Mouse (Mus musculus) forebrain, postnatal 0 days (tissue): ENCODE measurements around the gene Hpse2. TPM values are rescaled to one million over a fixed set of nuclear protein-coding genes. Genes with fewer than 3 reads are reported as not detected.

Source experiments
- ATAC-seq: fragments of 200-750 bp; cut with Nextera tagmentation; 2 replicates; pipeline ENCODE4 v1.8.0; 2017; ENCODE audit warnings: mild to moderate bottlenecking, moderate library complexity
- DNase-seq: peaks from one replicate; pipeline ENCODE4 v3.0.0-alpha.2; 2015
- H3K27ac ChIP-seq: fragments of 300-500 bp; sonication (generic); 2 replicates; pipeline ENCODE4 v1.5.1; 2014; ENCODE audit warnings: low read depth, mild to moderate bottlenecking, antibody characterized with exemption, low read length, moderate library complexity, mixed read lengths
- H3K27me3 ChIP-seq: fragments of 300-500 bp; sonication (generic); 2 replicates; pipeline ENCODE4 v1.6.1; 2014; ENCODE audit warnings: mild to moderate bottlenecking, low read length, mixed read lengths; ENCODE audit not compliant: insufficient read depth
- H3K36me3 ChIP-seq: fragments of 300-500 bp; sonication (generic); 2 replicates; pipeline ENCODE4 v1.6.1; 2014; ENCODE audit warnings: mild to moderate bottlenecking, moderate library complexity; ENCODE audit not compliant: insufficient read depth
- H3K4me1 ChIP-seq: fragments of 300-500 bp; sonication (generic); 2 replicates; pipeline ENCODE4 v1.6.1; 2014; ENCODE audit warnings: antibody characterized with exemption; ENCODE audit not compliant: insufficient read depth
- H3K4me2 ChIP-seq: fragments of 300-500 bp; sonication (generic); 2 replicates; pipeline ENCODE4 v1.6.1; 2014; ENCODE audit warnings: low read depth, mild to moderate bottlenecking, moderate library complexity
- H3K4me3 ChIP-seq: fragments of 300-500 bp; sonication (generic); 2 replicates; pipeline ENCODE4 v1.5.1; 2014; ENCODE audit warnings: low read depth, low read length, mixed read lengths
- H3K9ac ChIP-seq: fragments of 300-500 bp; sonication (generic); 2 replicates; pipeline ENCODE4 v1.6.1; 2014; ENCODE audit warnings: mild to moderate bottlenecking
- H3K9me3 ChIP-seq: fragments of 300-500 bp; sonication (generic); 2 replicates; pipeline ENCODE4 v1.6.1; 2016; ENCODE audit warnings: low read length
- CTCF ChIP-seq: sonication (generic); IDR thresholded peaks from 2 replicates; pipeline ENCODE4 v1.5.1; 2016; ENCODE audit warnings: antibody characterized with exemption, control low read depth, low read depth
- WGBS: fragments of 180-500 bp; shearing (Covaris S2); extraction: QIAGEN DNeasy Blood & Tissue Kit; methylation state at CpG from one replicate; pipeline ENCODE4 v1.1.7; 2014; 5-methylcytosine and 5-hydroxymethylcytosine counted together
- polyA plus RNA-seq: library from polyadenylated mRNA; unstranded; fragments of >200 nt; fragmentation: Nextera tagmentation; extraction: Ambion mirVana; gene quantifications from 2 replicates; pipeline ENCODE4 v1.2.1, GENCODE M21; 2015
- total RNA-seq: library from RNA; depleted of rRNA; stranded (reverse); fragments of >200 nt; gene quantifications from 2 replicates; pipeline ENCODE4 v1.2.3, GENCODE M21; 2014

Hpse2 gene
- total and polyA plus RNA-seq, 2 experiments from 2014 or later = 0.34 to 0.57 TPM

- Histone ChIP-seq H3K27me3 (no peaks in the 10 kb centered on the region), H3K4me3 (no peak overlapping the region), H3K4me1 (peaks cover 21% of the 10 kb centered on the region), H3K9ac (no peak overlapping the region), H3K27ac (0 out of 2 replicates have a peak overlapping the region, but pooled peaks have one; percentile 35), H3K9me3 (no peaks in the 10 kb centered on the region), H3K36me3 (no peaks in the 10 kb centered on the region), H3K4me2 (no peak overlapping the region)
- DNase-seq (peak; percentile 32), ATAC-seq (peak; percentile 58)
- 33% methylated on average over 6 of the region's 6 CpGs for WGBS
- TF ChIP-seq CTCF = no peak
These were observed 485.6 kb downstream of the Hpse2 start for GRCm38 (mm10) chr19:42902410-42903021.

- no peak for ATAC-seq
- Histone ChIP-seq H3K4me1 (no peaks in the 10 kb centered on the region), H3K36me3 (no peaks in the 10 kb centered on the region), H3K9me3 (no peaks in the 10 kb centered on the region), H3K4me3 (no peak overlapping the region), H3K4me2 (no peak overlapping the region), H3K27ac (no peak overlapping the region), H3K9ac (no peak overlapping the region), H3K27me3 (no peaks in the 10 kb centered on the region)
- TF ChIP-seq CTCF = no peak
- 65% methylated on average over 5 of the region's 5 CpGs for WGBS
- no peak for DNase-seq
These were observed 496.6 kb downstream of the Hpse2 start for GRCm38 (mm10) chr19:42891599-42891998.

- Histone ChIP-seq H3K27me3 (no peaks in the 10 kb centered on the region), H3K4me1 (no peaks in the 10 kb centered on the region), H3K9ac (no peak overlapping the region), H3K27ac (no peak overlapping the region), H3K9me3 (no peaks in the 10 kb centered on the region), H3K36me3 (no peaks in the 10 kb centered on the region), H3K4me2 (no peak overlapping the region), H3K4me3 (no peak overlapping the region)
- no peak for TF ChIP-seq CTCF
- ATAC-seq (no peak), DNase-seq (no peak)
- 81% methylated on average over 4 of the region's 4 CpGs for WGBS
These were observed 510.5 kb downstream of the Hpse2 start for GRCm38 (mm10) chr19:42877653-42878052.

GRCm38 (mm10) chr19:42876563-42876962 is 511.6 kb downstream of the Hpse2 start:
- no peak for ATAC-seq
- Histone ChIP-seq H3K27me3 (no peaks in the 10 kb centered on the region), H3K4me2 (no peak overlapping the region), H3K27ac (no peak overlapping the region), H3K36me3 (no peaks in the 10 kb centered on the region), H3K4me1 (no peaks in the 10 kb centered on the region), H3K4me3 (no peak overlapping the region), H3K9ac (no peak overlapping the region), H3K9me3 (no peaks in the 10 kb centered on the region)
- DNase-seq = no peak
- TF ChIP-seq CTCF = no peak
- 74% methylated on average over 4 of the region's 4 CpGs for WGBS

GRCm38 (mm10) chr19:42869663-42870530 is 518.3 kb downstream of the Hpse2 start:
- Histone ChIP-seq H3K9ac (no peak overlapping the region), H3K27me3 (no peaks in the 10 kb centered on the region), H3K27ac (no peak overlapping the region), H3K4me1 (no peaks in the 10 kb centered on the region), H3K36me3 (no peaks in the 10 kb centered on the region), H3K9me3 (no peaks in the 10 kb centered on the region), H3K4me3 (no peak overlapping the region), H3K4me2 (no peak overlapping the region)
- no peak for ATAC-seq
- no peak for DNase-seq
- no peak for TF ChIP-seq CTCF
- 83% methylated on average over 8 of the region's 8 CpGs for WGBS

GRCm38 (mm10) chr19:42868958-42869662 is 519.0 kb downstream of the Hpse2 start:
- Histone ChIP-seq H3K4me3 (no peak overlapping the region), H3K27ac (no peak overlapping the region), H3K9me3 (no peaks in the 10 kb centered on the region), H3K4me1 (no peaks in the 10 kb centered on the region), H3K9ac (no peak overlapping the region), H3K36me3 (no peaks in the 10 kb centered on the region), H3K4me2 (no peak overlapping the region), H3K27me3 (no peaks in the 10 kb centered on the region)
- DNase-seq (no peak), ATAC-seq (no peak)
- 65% methylated on average over 3 of the region's 3 CpGs for WGBS
- no peak for TF ChIP-seq CTCF

- H3K27me3 ChIP-seq = no peaks in the 10 kb centered on the region
- H3K4me3 ChIP-seq = no peak overlapping the region
- no peak overlapping the region for H3K27ac ChIP-seq
- H3K9me3 ChIP-seq = no peaks in the 10 kb centered on the region
- no peaks in the 10 kb centered on the region for H3K4me1 ChIP-seq
- no peak overlapping the region for H3K9ac ChIP-seq
- 54% methylated on average over 3 of the region's 3 CpGs for WGBS
- no peak for ATAC-seq
- H3K4me2 ChIP-seq = no peak overlapping the region
- no peak for DNase-seq
- TF ChIP-seq CTCF = no peak
- H3K36me3 ChIP-seq = no peaks in the 10 kb centered on the region
These were observed 525.1 kb downstream of the Hpse2 start for GRCm38 (mm10) chr19:42863013-42863412.
